Mouse (Mus musculus): ENCODE results near the gene Ddah1. TPM values are rescaled to one million over a fixed set of nuclear protein-coding genes. Genes with fewer than 3 reads are reported as not detected.

Gene Ddah1
- total and polyA plus RNA-seq, 3 experiments, result 4.5 to 5.9 (median 5.4) TPM

GRCm38 (mm10) chr3:145729531-145729930 lies 28.9 kb upstream of the Ddah1 start:
- no peak overlapping the region for H3K9ac ChIP-seq (ENCODE audit: low read depth, low read length)
- H3K36me3 ChIP-seq (ENCODE audit: control insufficient read depth, insufficient read depth, low read length), result no peaks in the 10 kb centered on the region
- no peak overlapping the region for H3K4me3 ChIP-seq
- no peaks in the 10 kb centered on the region for H3K27me3 ChIP-seq (ENCODE audit: control insufficient read depth, insufficient read depth, low read length)
- no peak overlapping the region for H3K27ac ChIP-seq
- peak; percentile 57 to 59 for DNase-seq
- no peaks in the 10 kb centered on the region for H3K4me1 ChIP-seq (ENCODE audit: control insufficient read depth, insufficient read depth, low read length)
- WGBS, result 44% methylated on average over 4 of the region's 4 CpGs
- intact Hi-C loops (cut with DNase I), result loop anchor here (1.0 to 5.0 kb wide), 3 partner anchors 80 to 178 kb away; partner anchors contain the start of gene Ccn1
- no peaks in the 10 kb centered on the region for H3K79me2 ChIP-seq (replicated peaks; ENCODE audit: control insufficient read depth, insufficient read depth, low read length)
- TF ChIP-seq POLR2A (IDR thresholded peaks at IDR 0.05; ENCODE audit: insufficient read depth, low read depth, low read length), result no peak
- peak; percentile 74 for TF ChIP-seq EP300 (IDR thresholded peaks at IDR 0.05; ENCODE audit: insufficient read depth, low read depth, low read length)
- TF ChIP-seq CTCF (IDR thresholded peaks at IDR 0.05), result peak; percentile 81

DNA sequence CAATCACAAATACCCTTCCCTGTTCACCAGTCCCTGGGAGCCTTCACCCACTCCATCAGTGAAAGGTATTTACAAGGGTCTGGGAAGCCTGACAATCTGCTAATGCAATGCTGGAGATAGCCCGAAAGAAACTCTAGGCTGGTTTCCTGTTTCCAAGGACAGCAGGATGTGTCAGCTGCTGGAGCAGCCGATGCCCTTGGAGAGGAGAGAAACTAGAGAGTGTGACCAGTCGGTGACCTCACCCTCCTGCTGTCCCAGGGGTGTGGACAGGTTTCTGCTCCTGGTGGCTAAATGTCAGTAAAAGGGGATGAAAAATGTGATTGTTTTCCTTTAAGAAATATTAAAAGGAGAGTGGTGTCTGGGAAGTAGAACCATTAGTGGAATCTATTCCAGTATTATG lies 28.4 kb upstream of the Ddah1 start:
- no peak for DNase-seq
- 14% methylated on average over 3 of the region's 3 CpGs for WGBS
- no peak overlapping the region for H3K9ac ChIP-seq (ENCODE audit: low read depth, low read length)
- H3K4me3 ChIP-seq, result no peak overlapping the region
- H3K36me3 ChIP-seq (ENCODE audit: control insufficient read depth, insufficient read depth, low read length), result no peaks in the 10 kb centered on the region
- H3K4me1 ChIP-seq (ENCODE audit: control insufficient read depth, insufficient read depth, low read length), result no peaks in the 10 kb centered on the region
- intact Hi-C loops (cut with DNase I), result no loop called here
- no peak overlapping the region for H3K27ac ChIP-seq
- no peaks in the 10 kb centered on the region for H3K27me3 ChIP-seq (ENCODE audit: control insufficient read depth, insufficient read depth, low read length)
- TF ChIP-seq EP300 (IDR thresholded peaks at IDR 0.05; ENCODE audit: insufficient read depth, low read depth, low read length), result no peak
- no peak for TF ChIP-seq POLR2A (IDR thresholded peaks at IDR 0.05; ENCODE audit: insufficient read depth, low read depth, low read length)
- no peak for TF ChIP-seq CTCF (IDR thresholded peaks at IDR 0.05)
- H3K79me2 ChIP-seq (replicated peaks; ENCODE audit: control insufficient read depth, insufficient read depth, low read length), result no peaks in the 10 kb centered on the region

DNA sequence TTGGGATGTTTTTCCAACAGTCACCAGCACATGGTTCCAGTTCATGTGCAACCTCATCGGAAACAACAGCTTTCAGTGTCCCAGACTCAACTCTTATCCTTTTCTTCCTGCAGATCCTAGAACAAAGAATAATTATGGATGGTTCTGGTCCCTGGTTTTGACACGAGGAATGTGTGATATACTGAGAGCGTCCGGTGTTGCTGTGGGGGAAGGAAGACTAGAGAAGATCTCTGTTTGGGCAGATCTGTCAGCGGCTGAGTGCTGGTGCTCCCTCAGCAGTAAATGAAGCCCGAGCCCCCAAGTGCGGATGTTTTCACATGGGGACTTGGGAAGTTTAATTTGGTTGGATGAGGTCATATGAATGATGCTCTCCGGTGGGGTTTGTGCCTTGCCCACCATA lies 23.6 kb upstream of the Ddah1 start:
- intact Hi-C loops (cut with DNase I), result no loop called here
- no peak for DNase-seq

GRCm38 (mm10) chr3:145736562-145736961 lies 21.9 kb upstream of the Ddah1 start:
- no peak for TF ChIP-seq CTCF (IDR thresholded peaks at IDR 0.05)
- TF ChIP-seq EP300 (IDR thresholded peaks at IDR 0.05; ENCODE audit: insufficient read depth, low read depth, low read length), result no peak
- TF ChIP-seq POLR2A (IDR thresholded peaks at IDR 0.05; ENCODE audit: insufficient read depth, low read depth, low read length), result no peak
- no peaks in the 10 kb centered on the region for H3K36me3 ChIP-seq (ENCODE audit: control insufficient read depth, insufficient read depth, low read length)
- DNase-seq, result no peak
- H3K79me2 ChIP-seq (replicated peaks; ENCODE audit: control insufficient read depth, insufficient read depth, low read length), result no peaks in the 10 kb centered on the region
- no peak overlapping the region for H3K27ac ChIP-seq
- no peaks in the 10 kb centered on the region for H3K4me1 ChIP-seq (ENCODE audit: control insufficient read depth, insufficient read depth, low read length)
- H3K9ac ChIP-seq (ENCODE audit: low read depth, low read length), result no peak overlapping the region
- H3K27me3 ChIP-seq (ENCODE audit: control insufficient read depth, insufficient read depth, low read length), result no peaks in the 10 kb centered on the region
- intact Hi-C loops (cut with DNase I), result no loop called here
- H3K4me3 ChIP-seq, result no peak overlapping the region
- 77% methylated on average over 5 of the region's 5 CpGs for WGBS

More for the DNA sequence above, 23.6 kb upstream of the Ddah1 start:
- Histone ChIP-seq H3K4me1 (ENCODE audit: control insufficient read depth, insufficient read depth, low read length) (no peaks in the 10 kb centered on the region), H3K27ac (no peak overlapping the region), H3K36me3 (ENCODE audit: control insufficient read depth, insufficient read depth, low read length) (no peaks in the 10 kb centered on the region), H3K79me2 (replicated peaks; ENCODE audit: control insufficient read depth, insufficient read depth, low read length) (no peaks in the 10 kb centered on the region), H3K27me3 (ENCODE audit: control insufficient read depth, insufficient read depth, low read length) (no peaks in the 10 kb centered on the region), H3K4me3 (no peak overlapping the region), H3K9ac (ENCODE audit: low read depth, low read length) (no peak overlapping the region)
- 75% methylated on average over 8 of the region's 8 CpGs for WGBS
- TF ChIP-seq POLR2A (IDR thresholded peaks at IDR 0.05; ENCODE audit: insufficient read depth, low read depth, low read length) (no peak), EP300 (IDR thresholded peaks at IDR 0.05; ENCODE audit: insufficient read depth, low read depth, low read length) (no peak), CTCF (IDR thresholded peaks at IDR 0.05) (no peak)

- Histone ChIP-seq H3K36me3 (ENCODE audit: control insufficient read depth, insufficient read depth, low read length) (no peaks in the 10 kb centered on the region), H3K79me2 (replicated peaks; ENCODE audit: control insufficient read depth, insufficient read depth, low read length) (no peaks in the 10 kb centered on the region), H3K4me1 (ENCODE audit: control insufficient read depth, insufficient read depth, low read length) (no peaks in the 10 kb centered on the region), H3K4me3 (no peak overlapping the region), H3K9ac (ENCODE audit: low read depth, low read length) (no peak overlapping the region), H3K27ac (no peak overlapping the region), H3K27me3 (ENCODE audit: control insufficient read depth, insufficient read depth, low read length) (no peaks in the 10 kb centered on the region)
- intact Hi-C loops (cut with DNase I), result no loop called here
- no peak for DNase-seq
- WGBS, result 86% methylated on average over 14 of the region's 14 CpGs
- TF ChIP-seq CTCF (IDR thresholded peaks at IDR 0.05), result no peak
- TF ChIP-seq POLR2A (IDR thresholded peaks at IDR 0.05; ENCODE audit: insufficient read depth, low read depth, low read length), result no peak
- no peak for TF ChIP-seq EP300 (IDR thresholded peaks at IDR 0.05; ENCODE audit: insufficient read depth, low read depth, low read length)
These were observed 19.8 kb upstream of the Ddah1 start for GRCm38 (mm10) chr3:145738662-145739061.

- no peak overlapping the region for H3K9ac ChIP-seq (ENCODE audit: low read depth, low read length)
- no peak overlapping the region for H3K27ac ChIP-seq
- DNase-seq, result no peak
These were observed 18.6 kb upstream of the Ddah1 start for GRCm38 (mm10) chr3:145739904-145740303.

More at GRCm38 (mm10) chr3:145739904-145740303, 18.6 kb upstream of the Ddah1 start:
- Histone ChIP-seq H3K4me1 (ENCODE audit: control insufficient read depth, insufficient read depth, low read length) (no peaks in the 10 kb centered on the region), H3K27me3 (ENCODE audit: control insufficient read depth, insufficient read depth, low read length) (no peaks in the 10 kb centered on the region), H3K36me3 (ENCODE audit: control insufficient read depth, insufficient read depth, low read length) (no peaks in the 10 kb centered on the region), H3K79me2 (replicated peaks; ENCODE audit: control insufficient read depth, insufficient read depth, low read length) (no peaks in the 10 kb centered on the region), H3K4me3 (no peak overlapping the region)
- intact Hi-C loops (cut with DNase I), result no loop called here
- WGBS, result 72% methylated on average over 7 of the region's 7 CpGs
- no peak for TF ChIP-seq EP300 (IDR thresholded peaks at IDR 0.05; ENCODE audit: insufficient read depth, low read depth, low read length)
- TF ChIP-seq CTCF (IDR thresholded peaks at IDR 0.05), result no peak
- TF ChIP-seq POLR2A (IDR thresholded peaks at IDR 0.05; ENCODE audit: insufficient read depth, low read depth, low read length), result no peak
